Mouse (Mus musculus) kidney, postnatal 36 days (tissue): Measurements from ENCODE around the gene Syt7.

ENCODE experiments used
- DNase-seq, 2 experiments: peaks; one replicate each; pipeline ENCODE4 v3.0.0; 2021 to 2022; ENCODE audit warnings: mixed read lengths in 2 of 2

Gene Syt7

DNA sequence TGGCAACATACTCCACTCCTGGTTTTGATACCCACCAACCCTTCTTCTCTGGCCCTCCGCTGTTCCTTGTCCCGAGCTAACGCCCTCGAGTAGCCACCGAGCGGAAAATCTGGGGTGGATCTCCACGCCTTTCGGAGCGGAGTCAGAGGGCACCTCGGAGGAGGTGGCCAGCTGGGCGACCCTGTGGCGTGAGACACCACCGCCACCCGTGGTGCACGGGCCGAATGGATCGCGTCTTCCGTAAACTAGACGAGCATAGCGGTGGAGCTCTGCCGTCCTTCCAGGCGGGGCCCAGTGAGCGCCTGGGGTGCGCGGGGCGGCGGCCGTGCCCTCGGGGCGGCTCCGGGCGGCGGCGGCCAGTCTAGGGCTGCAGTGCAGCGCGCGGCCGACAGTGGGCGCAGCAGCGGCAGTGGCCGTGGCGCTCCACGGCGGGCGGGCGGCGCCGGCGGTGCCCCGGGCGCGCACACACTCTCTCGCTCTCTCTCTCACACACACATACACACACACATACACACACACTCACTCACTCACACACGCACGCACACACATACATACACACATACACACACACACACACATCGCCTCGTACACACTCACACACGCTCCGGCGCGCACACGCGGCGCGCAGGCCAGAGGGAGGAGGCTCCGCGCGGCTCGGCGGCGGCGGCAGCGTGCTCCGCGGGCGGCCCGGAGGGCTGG lies at the start of gene Syt7:
Syt7 (plus strand) TSS at position 476 of the 699 bp plus-strand sequence.
- DNase-seq, result peak; percentile 91 to 97

DNA sequence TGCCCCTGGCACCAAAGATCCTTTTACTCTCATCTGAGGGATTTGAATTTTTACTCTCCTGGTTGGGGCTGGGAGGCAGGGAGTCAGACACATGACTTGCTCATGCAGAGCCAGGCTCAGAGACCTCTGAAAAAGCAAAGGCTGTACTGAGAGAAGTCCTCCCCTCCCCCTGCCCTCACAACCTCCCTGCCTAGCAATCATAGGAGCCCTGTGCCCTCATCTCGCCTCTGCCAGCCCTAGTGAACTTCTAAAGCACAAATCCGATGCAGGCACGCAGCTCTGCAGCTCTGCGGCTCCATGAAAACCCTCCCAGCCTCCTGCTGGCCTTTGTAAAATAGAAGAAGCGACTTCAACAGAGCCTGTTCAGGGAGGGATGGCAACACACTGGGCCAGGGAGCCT lies 49.6 kb upstream of the Syt7 start:
- no peak for DNase-seq

GRCm38 (mm10) chr19:10340661-10341060 lies 48.2 kb upstream of the Syt7 start:
- DNase-seq, result no peak

DNA sequence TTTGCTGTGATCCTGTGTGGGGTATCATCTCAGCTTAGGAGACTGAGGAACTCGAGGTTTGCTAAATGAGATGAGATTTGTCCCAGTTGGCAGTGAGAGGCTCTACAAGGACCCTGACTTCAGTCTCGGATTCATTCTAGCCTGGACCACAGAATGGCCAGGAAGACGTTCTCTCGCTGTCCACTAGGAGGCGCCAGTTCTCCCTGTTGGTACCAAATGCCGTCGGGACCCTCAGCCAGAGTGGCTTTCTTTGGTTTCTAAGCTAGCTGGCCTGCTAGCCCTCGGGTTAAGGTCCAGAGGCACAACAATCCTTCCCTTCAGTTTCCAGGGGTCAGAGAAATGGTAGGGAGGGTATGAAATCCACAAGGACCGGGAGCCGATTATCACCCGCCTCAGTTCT lies 47.7 kb upstream of the Syt7 start:
- DNase-seq, result peak; percentile 14 to 72

- peak; percentile 12 to 56 for DNase-seq
Measured at GRCm38 (mm10) chr19:10341817-10342439, 47.0 kb upstream of the Syt7 start.

DNA sequence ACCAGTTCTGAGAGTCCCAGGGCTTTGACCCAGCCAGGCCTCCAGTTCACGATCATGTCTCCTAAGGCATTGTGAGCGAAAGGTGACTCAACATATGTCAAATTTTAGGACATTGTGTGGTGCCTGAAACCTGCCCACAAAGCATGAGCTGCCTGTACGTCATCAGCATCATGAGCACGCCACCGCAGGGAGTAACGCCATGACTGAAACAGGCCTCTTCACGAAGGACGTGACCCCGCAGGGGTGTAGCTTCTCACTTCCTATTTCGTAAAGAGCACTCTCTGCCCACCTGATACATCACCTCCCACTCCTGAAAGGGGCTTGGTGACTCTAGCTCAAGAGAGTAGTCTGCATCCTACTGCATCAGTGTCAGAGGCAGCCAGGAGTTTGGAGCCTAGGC lies 45.0 kb upstream of the Syt7 start:
- no peak for DNase-seq

DNA sequence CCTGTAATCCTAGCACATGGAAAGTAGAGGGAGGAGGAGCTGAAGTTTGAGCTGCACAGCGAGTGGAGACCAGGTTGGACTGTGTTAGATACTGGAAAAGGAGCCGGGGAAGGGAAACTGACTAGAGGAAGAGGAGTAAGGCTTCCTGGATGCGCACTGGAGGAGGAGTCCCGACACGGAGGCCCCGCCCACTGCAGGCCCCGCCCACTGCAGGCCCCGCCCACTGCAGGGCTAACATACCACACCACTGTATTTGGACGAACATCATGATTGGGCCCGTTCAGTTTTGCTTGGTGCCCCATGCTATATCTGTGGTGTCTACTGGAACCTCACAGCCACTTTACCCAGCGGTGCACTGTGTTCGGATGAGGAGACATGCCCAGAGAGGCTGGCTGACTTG lies 43.2 kb upstream of the Syt7 start:
- DNase-seq, result peak in 1 of 2 experiments; percentile 12

DNA sequence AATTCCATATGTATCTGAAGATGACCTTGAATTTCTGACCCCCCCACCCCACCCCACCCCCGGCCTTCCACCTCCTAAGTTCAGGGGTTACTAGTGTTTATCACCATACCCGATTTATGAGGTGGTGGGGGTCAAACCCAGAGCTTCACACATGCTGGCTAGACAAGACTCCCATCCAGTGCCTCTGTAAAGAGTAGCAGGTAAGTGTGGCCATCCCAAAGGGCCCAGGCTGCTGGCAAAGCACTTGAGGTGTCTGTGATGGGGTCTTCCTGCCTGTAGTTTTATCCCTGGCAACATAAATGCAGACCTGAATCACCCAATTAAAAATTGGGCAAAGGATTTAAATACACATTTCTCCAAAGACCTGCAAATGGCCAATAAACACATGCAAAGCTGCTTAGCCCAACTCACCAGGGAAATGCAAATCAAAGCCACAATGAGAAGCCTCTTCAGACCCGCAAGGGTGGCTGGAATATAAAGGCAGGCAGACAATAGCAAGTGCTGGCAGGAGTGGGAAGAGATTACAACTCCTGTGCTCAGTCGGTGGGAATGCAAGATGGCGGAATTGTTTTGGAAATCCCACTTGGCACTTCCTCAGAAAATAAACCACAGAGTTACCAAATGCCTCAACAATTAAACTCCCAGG lies 41.1 kb upstream of the Syt7 start:
- DNase-seq, result no peak

GRCm38 (mm10) chr19:10352218-10352617 lies 36.7 kb upstream of the Syt7 start:
- no peak for DNase-seq

GRCm38 (mm10) chr19:10354830-10355229 lies 34.1 kb upstream of the Syt7 start:
- no peak for DNase-seq

- no peak for DNase-seq
Measured at GRCm38 (mm10) chr19:10356845-10357503, 31.9 kb upstream of the Syt7 start.

- no peak for DNase-seq
Measured at GRCm38 (mm10) chr19:10359105-10359946, 29.6 kb upstream of the Syt7 start.

DNA sequence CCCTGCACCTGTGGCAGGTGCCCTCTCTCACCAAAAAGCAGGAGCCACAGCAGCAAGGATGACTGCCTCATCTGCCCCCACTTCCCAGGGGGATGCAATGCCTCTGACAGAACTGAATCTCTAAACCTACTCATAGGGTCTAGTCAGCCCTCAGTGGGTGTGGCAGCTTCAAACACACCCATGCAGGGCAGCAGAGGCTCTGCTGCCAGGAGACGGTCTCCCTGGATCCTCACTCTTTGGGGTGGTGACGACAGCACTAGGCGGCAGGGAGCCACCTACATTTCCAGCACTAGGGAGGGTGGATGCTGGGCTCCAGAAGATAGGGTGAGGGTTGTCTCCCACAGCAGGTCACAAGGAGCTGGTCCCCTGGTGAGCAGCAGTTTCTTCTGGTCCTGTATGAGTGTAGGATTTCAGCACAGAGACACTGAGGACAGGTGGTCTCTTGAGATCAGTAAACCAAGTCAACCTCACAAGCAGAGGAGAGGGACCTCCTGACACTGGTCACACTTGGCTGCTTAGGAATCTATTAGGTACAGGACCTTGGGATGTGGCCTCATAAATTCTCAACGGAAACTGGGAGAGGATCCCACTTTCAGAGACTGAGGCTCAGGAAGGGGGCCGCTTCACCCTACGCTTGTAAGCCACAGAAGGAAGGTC lies 26.3 kb upstream of the Syt7 start:
- no peak for DNase-seq

DNA sequence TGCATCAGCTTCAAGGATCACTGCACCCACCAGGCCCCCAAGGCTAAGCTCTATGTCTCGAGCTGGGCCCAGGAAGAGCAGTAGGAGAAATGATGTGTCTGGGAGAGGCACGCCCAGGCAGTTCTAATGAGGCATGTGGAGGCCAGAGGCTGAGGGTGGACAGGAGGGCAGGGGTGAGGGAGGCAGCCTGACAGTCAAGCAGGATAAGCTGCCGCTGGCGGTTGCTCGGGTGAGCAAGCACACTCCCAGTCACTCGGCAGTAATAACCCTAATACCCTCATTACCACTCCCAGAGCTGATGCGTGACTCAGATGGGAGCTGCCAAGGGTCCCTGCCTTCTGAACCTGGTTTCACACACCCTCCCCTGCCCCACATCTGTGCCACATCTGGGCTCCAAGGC lies 25.0 kb upstream of the Syt7 start:
- DNase-seq, result no peak

DNA sequence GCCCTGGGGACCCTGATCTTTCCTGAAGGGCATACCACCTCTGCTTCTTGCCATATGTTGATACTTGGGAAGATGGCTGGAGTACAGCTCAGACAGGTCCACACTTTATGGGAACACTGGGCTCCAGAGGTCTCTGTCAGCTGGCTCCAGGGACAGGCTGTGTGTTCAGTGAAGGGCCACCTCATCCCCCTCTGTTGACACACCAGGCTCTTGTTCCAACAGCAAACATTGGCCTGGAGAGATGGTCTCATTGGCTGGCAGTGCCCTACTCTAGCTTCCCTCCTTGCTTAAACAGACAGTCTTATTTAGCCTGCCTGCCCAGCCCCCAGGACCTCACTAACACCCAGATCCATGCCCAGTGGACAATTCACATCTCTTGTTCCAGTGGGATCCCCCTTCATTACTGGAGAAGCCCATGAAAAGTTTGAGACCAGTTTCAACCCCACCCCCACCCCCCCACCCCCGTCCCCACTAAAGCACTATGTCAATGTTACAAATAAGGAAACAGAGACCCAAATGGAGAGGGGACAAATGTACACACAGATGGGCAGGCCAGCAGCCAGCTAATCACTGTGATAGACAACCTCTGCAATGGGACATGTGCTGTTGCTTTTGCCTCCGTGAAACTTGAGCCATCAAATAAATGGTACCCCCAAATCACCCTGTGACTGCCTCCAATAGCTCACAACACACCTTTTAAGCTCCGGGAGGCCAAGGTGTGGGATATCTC lies 22.6 kb upstream of the Syt7 start:
- no peak for DNase-seq

DNA sequence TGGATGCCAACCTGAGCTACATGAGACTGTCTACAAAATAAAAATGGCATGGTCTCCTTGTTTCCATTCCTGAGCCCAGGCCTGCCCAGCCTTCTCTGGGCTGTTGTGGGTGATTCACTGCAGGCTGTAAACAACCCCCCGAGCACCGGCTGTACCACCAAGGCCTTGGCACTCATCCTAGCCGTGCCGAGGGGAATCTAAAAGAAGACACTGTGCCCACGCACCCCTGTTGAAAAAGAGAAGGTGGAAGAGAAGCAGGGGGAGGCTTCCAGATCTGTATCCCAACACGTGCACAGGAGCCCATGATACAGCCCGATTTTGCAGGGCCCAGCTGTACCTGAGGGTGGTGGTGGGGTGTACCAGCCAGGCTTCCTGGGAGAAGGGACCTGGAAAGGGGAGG lies 21.1 kb upstream of the Syt7 start:
- no peak for DNase-seq

DNA sequence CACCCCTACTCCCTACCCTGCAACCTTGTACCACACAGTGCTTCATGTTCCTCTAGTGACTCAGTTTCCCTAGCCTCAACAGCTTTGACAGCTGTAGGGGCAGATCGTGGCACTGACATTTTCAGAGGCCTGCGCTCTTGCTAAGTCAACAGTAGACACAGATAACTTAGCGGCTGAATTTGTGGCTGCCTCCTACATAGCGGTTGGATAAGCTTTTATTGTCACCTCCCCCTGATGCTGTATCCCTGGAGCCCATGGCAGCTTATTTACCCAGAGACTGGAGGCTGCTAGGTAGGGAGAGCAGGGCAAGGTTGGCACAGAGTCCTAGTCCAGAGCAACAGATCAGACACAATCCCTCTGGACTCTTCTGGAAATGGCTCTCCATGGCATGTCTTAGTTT lies 19.0 kb upstream of the Syt7 start:
- DNase-seq, result no peak

GRCm38 (mm10) chr19:10373191-10373590 lies 15.7 kb upstream of the Syt7 start:
- no peak for DNase-seq

DNA sequence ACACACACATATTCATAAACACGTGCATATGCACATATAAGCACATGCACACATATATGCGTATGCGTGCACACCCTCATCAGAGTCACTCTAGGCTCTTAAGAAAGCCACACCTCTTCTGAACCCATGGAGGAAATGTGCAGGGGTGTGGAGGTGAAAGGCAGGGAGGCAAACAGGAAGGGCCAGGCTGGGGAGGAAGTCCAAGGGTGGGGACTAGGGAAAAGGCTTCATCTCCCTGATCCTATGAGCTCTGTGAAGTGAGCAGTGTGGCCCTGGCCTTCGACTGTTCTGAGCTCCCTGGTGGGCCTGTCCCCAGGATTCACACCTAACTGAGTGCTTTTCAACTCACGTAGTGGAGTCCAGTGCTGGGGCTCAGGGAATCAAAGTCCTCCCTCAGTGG lies 13.6 kb upstream of the Syt7 start:
- peak; percentile 15 to 27 for DNase-seq

- DNase-seq, result no peak
Measured at GRCm38 (mm10) chr19:10379978-10380377, 8.9 kb upstream of the Syt7 start.

- no peak for DNase-seq
Measured at GRCm38 (mm10) chr19:10387660-10388059, 1.2 kb upstream of the Syt7 start.
